Mouse (Mus musculus): ENCODE data around the gene Ift43.

Ift43 gene

GRCm38 (mm10) chr12:86175476-86175942 lies 93.2 kb downstream of the Ift43 start:
- CTCF ChIA-PET, result interaction anchor here in 3 of 4 experiments (0.6 to 2.4 kb wide), 4 partner anchors 13 to 827 kb away, joined by 3 to 10 read pairs (median 4); no protein-coding TSS in a partner anchor
- POLR2A ChIA-PET, result interaction anchor here in 3 of 4 experiments (0.6 to 3.3 kb wide), 25 partner anchors 11 to 715 kb away, joined by 3 to 31 read pairs (median 3); partner anchors contain the start of gene Gpatch2l (in 2 of the 3)

- ChIA-PET CTCF (interaction anchor here (0.5 to 2.4 kb wide), 8 partner anchors 12 to 365 kb away, joined by 3 to 10 read pairs (median 4); no protein-coding TSS in a partner anchor), POLR2A (interaction anchor here in 3 of 4 experiments (0.6 to 3.3 kb wide), 16 partner anchors 11 to 294 kb away, joined by 3 to 31 read pairs (median 4); partner anchors contain the start of gene Gpatch2l (in 1 of the 3))
These were observed 94.5 kb downstream of the Ift43 start for GRCm38 (mm10) chr12:86176675-86177339.

- ChIA-PET POLR2A (interaction anchor here in 2 of 4 experiments (0.5 to 0.7 kb wide), 3 partner anchors 10 to 431 kb away, joined by 3 to 12 read pairs (median 4); no protein-coding TSS in a partner anchor), CTCF (interaction anchor here in 2 of 4 experiments (0.6 to 1.7 kb wide), 3 partner anchors 10 to 516 kb away, joined by 3 to 6 read pairs (median 6); no protein-coding TSS in a partner anchor)
These were observed 96.9 kb downstream of the Ift43 start for GRCm38 (mm10) chr12:86179266-86179665.

- ChIA-PET CTCF (interaction anchor here in 2 of 4 experiments (0.6 to 1.7 kb wide), 3 partner anchors 18 to 252 kb away, joined by 3 to 5 read pairs (median 4); no protein-coding TSS in a partner anchor), POLR2A (interaction anchor here in 2 of 4 experiments (0.6 to 1.6 kb wide), 9 partner anchors 8 to 549 kb away, joined by 3 to 6 read pairs (median 3); no protein-coding TSS in a partner anchor)
These were observed 99.0 kb downstream of the Ift43 start for GRCm38 (mm10) chr12:86181320-86181751.

- ChIA-PET POLR2A (interaction anchor here in 2 of 4 experiments (0.6 to 1.6 kb wide), 9 partner anchors 8 to 1629 kb away, joined by 3 to 6 read pairs (median 3); no protein-coding TSS in a partner anchor), CTCF (interaction anchor here in 2 of 4 experiments (0.6 to 1.7 kb wide), 2 partner anchors 19 to 50 kb away, joined by 3 to 5 read pairs; no protein-coding TSS in a partner anchor)
These were observed 99.5 kb downstream of the Ift43 start for GRCm38 (mm10) chr12:86181879-86182278.

GRCm38 (mm10) chr12:86182414-86182813 lies 100.1 kb downstream of the Ift43 start:
- ChIA-PET CTCF (interaction anchor here in 1 of 4 experiments (1.7 kb wide), 1 partner anchor 19 kb away, joined by 5 read pairs; no protein-coding TSS in a partner anchor), POLR2A (interaction anchor here in 2 of 4 experiments (0.6 to 1.6 kb wide), 7 partner anchors 7 to 1630 kb away, joined by 3 to 6 read pairs (median 3); no protein-coding TSS in a partner anchor)

GRCm38 (mm10) chr12:86188161-86188560 lies 105.8 kb downstream of the Ift43 start:
- POLR2A ChIA-PET, result interaction anchor here in 3 of 4 experiments (0.6 to 3.5 kb wide), 9 partner anchors 12 to 54 kb away, joined by 3 to 13 read pairs (median 3); no protein-coding TSS in a partner anchor
- CTCF ChIA-PET, result interaction anchor here (0.5 to 2.6 kb wide), 17 partner anchors 9 to 790 kb away, joined by 3 to 14 read pairs (median 4); no protein-coding TSS in a partner anchor

- CTCF ChIA-PET, result interaction anchor here (0.6 to 2.6 kb wide), 15 partner anchors 9 to 244 kb away, joined by 3 to 14 read pairs (median 3); no protein-coding TSS in a partner anchor
- POLR2A ChIA-PET, result interaction anchor here in 3 of 4 experiments (0.8 to 3.5 kb wide), 15 partner anchors 8 to 312 kb away, joined by 3 to 13 read pairs (median 4); no protein-coding TSS in a partner anchor
These were observed 107.4 kb downstream of the Ift43 start for GRCm38 (mm10) chr12:86189601-86190323.

GRCm38 (mm10) chr12:86192036-86192449 lies 109.7 kb downstream of the Ift43 start:
- POLR2A ChIA-PET, result interaction anchor here in 1 of 4 experiments (1.5 kb wide), 1 partner anchor 39 kb away, joined by 3 read pairs; no protein-coding TSS in a partner anchor
- CTCF ChIA-PET, result no interaction called here

GRCm38 (mm10) chr12:86196944-86197343 lies 114.6 kb downstream of the Ift43 start:
- POLR2A ChIA-PET, result interaction anchor here in 1 of 4 experiments (0.8 kb wide), 1 partner anchor 76 kb away, joined by 5 read pairs; no protein-coding TSS in a partner anchor
- CTCF ChIA-PET, result interaction anchor here in 1 of 4 experiments (1.5 kb wide), 1 partner anchor 9 kb away, joined by 4 read pairs; no protein-coding TSS in a partner anchor

GRCm38 (mm10) chr12:86203443-86204057 lies 121.2 kb downstream of the Ift43 start:
- POLR2A ChIA-PET, result interaction anchor here in 1 of 4 experiments (1.3 kb wide), 1 partner anchor 14 kb away, joined by 3 read pairs; no protein-coding TSS in a partner anchor
- CTCF ChIA-PET, result interaction anchor here (0.6 to 0.7 kb wide), 9 partner anchors 8 to 317 kb away, joined by 3 to 4 read pairs (median 3); partner anchors contain the start of gene Gpatch2l (in 1 of the 4)

- POLR2A ChIA-PET, result interaction anchor here in 1 of 4 experiments (1.2 to 1.3 kb wide), 2 partner anchors 23 to 30 kb away, joined by 3 to 4 read pairs; partner anchors contain the start of gene Gpatch2l
- CTCF ChIA-PET, result interaction anchor here in 2 of 4 experiments (0.6 to 1.3 kb wide), 3 partner anchors 8 to 23 kb away, joined by 3 read pairs; no protein-coding TSS in a partner anchor
These were observed 128.8 kb downstream of the Ift43 start for GRCm38 (mm10) chr12:86211099-86211520.

All from embryonic stem cell, embryonic (primary cell).